Mouse (Mus musculus) liver, adult (tissue): Measurements from ENCODE around the gene Aaed1.

Experiments
- GATA4 ChIP-seq: IDR thresholded peaks from 2 replicates; pipeline ENCODE4 v1.6.1; 2014; ENCODE audit warnings: mild to moderate bottlenecking, low read length; ENCODE audit not compliant: insufficient replicate concordance

Aaed1 gene

DNA sequence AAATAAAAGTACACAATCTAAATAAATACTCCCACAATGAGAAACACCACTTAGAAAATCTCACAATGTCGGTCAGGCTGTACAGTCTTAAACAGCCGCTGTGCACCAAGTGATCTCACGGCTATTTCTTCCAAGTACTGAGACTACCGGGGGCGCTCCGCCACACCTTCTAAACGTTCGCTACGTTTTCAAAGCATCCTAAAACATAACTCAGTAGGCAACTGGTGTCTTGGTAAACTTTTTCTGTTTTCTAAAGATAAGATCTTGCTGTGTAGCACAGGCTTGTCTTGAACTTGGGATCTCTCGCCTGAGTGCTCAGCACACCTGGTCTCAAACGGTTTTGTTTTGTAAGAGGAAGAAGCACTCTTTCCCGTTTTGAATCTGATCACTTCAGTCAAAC is 66.4 kb downstream of the Aaed1 start:
- TF ChIP-seq GATA4, result no peak

DNA sequence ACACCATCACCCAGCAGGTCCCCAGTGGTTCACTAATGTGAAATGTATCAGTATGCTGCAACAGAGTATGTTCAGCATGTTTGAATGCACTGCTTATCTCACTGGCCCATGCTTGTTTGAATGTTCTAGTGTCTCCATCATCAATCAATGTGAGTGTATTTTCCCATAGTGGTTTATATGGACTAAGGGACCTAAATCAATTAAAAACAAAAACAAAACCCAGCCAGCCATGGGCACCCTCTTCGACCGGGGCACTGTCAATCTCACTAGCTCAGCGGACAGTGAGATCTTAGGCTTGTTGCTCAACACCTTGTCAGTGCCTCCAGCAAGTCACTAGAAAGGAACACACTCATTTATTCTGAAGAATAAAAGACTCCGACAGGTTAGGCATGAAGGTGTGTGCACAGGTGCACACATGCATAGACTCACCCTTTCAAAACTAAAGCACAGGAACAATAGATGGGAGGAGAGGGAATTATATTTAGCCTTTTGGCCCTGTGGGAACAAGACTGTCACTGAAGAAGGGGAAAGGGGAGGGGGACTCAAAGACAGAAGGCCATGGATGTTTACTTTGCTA is 67.7 kb downstream of the Aaed1 start:
- TF ChIP-seq GATA4, result no peak

DNA sequence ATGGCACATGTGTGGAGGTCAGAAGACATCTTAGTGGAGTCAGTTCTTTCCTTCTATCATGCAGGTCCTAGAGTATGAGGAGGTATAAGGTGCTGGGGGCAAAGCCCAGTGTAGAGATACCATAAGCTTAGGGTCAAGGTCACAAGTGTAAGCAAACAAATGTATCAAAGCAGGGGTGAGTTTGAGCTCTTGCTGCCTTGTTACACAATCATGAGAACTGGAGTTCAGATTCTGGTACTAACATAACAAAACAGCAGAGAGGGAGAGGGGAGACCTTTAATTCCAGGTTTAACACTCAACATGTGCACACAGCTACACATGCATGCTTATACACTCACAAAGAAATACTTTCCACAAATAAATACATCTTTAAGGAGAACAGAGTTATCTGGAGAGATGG is 69.8 kb downstream of the Aaed1 start:
- TF ChIP-seq GATA4, result no peak

DNA sequence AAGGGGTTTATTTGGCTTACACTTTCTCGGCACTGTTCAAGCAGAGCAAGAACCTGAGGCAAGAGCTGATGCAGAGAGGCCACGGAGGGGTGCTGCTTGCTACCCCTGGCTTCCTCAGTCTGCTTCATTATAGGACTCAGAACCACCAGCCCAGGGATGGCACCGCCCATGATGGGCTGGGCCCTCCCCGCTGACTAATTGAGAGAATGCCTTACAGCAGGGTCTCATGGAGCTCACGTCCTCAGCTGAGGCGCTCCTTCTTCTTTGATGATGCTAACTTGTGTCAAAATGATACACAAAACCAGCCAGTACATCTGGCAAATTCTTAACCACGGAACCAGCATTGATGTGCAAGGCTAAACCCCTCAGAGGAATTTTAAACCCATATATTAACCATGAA is 71.9 kb downstream of the Aaed1 start:
- no peak for TF ChIP-seq GATA4

DNA sequence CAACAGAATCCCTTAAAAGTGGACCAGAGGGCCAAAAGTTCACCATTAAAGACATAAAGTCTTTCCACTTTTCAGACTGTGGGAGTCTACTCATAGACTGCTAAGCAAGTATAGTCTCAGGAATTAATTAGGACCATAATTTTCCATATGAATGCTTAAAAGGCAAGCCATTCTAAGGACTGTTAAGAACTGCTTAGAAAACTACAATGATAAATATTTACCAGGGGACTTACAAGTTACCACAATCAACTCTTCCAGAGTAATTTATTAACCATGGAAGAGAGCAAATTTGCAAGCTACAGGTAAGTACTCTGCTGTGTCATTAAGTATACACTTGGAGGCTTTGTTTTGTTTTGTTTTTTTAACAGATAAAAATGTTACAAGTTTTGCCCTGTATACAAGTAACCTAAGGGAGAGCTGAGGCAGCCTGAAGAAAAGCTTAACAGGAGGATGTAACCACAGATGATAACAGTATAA is 74.8 kb downstream of the Aaed1 start:
- no peak for TF ChIP-seq GATA4

DNA sequence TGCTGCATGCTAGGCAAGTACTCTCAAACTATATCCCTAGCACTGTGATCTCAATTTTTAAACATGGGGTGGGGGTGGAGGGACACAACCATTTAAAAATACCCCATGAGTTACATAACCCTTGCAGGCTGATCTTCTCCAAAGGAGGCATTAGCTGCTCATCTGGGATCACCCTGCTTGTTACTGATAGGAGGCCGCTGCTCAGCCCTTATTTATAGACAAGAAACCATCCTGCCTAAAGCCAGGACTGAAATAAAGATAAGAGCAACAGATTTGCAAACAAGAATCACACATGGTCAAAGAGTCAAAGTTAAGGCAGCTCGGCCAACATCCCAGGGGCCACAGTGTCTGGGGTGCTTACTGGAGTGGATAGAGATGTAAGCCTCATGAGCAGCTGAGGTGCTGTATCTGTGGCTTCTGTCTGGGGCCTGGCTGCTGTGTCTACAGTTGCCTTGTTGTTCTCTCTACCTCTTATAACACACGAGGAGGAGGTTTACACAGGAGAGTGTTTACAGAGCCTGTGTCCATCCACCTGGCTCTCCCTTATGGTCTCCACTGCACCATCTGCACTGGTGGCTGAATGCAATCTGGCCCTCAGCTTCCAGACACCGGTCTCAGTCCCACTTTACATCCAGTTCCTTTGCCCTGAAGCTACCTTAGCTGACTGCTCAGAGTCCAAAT is 75.4 kb downstream of the Aaed1 start:
- TF ChIP-seq GATA4, result no peak; the same call in 1 of the 2 replicates

DNA sequence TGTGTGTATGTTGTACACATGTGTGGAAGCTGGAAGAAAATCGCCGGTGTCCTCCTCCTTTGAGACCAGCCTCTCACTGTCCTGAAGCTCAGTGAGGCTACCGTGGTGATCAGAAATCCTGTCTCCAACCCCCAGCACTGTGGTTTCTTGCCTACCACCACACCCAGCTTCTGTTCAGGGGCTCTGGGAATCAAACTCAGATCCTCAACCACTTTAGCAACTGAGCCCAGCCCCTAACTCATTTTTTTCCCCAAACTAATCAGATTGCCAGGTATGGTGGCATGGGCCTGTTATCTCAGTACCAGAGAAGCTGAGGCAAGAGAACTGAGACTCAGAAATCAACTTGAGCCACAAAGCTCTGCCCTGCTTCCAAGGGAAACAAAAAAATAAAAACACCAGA is 76.7 kb downstream of the Aaed1 start:
- TF ChIP-seq GATA4, result no peak

DNA sequence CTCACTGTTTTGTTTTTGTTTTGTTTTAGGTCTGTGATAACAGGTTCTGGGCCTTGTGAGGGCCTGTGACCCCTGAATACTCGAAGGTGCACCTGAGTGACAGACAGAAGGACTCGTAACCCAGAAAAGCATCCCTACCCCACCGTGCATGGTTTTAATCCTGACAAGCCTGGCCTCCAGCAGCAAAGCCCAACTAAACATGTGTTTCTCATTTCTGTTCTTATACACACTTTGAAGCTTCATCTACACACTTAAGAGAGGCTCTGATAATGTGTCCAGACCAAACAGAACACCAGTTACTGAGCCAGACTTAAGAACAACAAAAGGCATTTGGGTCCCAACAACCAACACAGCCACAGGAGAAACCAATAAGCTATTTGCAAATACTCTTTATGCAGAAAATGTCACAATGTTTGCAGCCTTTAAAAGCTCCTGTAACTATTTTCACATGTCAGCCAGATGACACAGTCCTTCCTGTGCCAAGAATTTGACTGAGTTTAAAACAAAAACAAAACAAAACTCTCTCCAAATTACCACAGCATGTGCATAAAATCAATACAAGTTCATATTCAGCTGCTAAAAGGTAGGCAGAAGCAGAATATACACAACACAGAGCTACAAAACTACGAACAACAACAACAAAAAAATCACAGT is 77.3 kb downstream of the Aaed1 start:
- TF ChIP-seq GATA4, result no peak

DNA sequence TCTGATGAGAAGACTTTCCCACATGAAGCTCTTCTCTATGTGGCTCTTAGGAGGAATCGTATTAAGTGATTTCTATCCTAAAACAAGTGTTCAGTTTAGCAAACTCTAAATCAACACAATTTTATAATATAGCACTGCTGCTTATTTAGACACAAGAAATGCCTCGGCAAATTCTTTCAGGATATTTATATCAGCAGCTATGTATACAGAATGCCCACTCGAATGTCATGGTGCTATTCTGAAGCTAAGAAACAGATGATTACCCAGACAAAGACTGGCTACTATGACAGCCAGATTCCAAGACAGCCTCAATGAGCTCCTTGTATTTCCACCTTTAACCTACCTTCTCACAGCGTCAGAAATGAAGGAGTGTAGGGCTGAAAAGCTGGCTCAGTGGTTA is 79.4 kb downstream of the Aaed1 start:
- no peak for TF ChIP-seq GATA4

DNA sequence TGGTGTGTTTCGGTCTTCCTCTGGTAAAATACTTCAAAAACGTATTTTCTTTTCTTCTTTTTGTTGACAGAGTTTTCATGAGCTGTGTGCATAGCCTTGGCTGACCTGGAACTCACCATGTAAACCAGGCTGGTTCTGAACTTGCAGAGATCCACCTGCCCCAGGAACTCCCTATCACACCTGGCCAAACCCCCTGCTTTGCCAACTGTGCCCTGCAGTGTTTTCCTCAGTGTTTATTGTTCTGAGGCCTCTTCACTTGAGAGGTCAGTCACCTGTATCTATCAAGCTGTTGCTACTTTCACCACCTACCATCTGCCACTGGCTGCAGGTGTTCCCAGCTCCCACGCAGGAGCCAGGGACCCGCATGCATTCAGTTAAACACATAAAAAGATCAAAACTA is 85.8 kb downstream of the Aaed1 start:
- no peak for TF ChIP-seq GATA4

DNA sequence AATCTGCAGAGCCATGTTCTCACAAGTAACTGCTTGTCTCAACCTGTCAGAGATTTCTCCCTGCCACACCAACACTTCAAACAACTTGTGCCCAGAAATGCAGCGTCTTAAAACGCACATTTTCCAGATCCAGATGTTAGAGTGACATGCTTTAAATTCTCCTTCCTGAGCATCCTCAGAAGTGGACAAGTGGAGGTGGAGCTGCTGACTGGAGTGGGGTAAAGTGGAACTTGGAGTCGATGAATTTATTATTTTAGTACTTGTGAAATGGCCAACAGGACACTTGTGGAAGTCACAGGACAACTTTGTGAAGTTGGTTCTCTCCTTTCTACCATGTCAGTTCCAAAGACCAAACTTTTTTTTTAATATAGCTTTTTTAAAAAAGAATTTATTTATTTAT is 86.8 kb downstream of the Aaed1 start:
- TF ChIP-seq GATA4, result no peak
